Mouse (Mus musculus): Measurements from ENCODE around the gene Fgfr2.

The Fgfr2 gene

GRCm38 (mm10) chr7:132596557-132597250 is 526.4 kb downstream of the Fgfr2 start:
- in situ Hi-C loops (cut with MseI, MboI): no loop called here

GRCm38 (mm10) chr7:132595787-132596186 is 527.4 kb downstream of the Fgfr2 start:
- in situ Hi-C loops (cut with MseI, MboI): no loop called here

GRCm38 (mm10) chr7:132594325-132594724 is 528.8 kb downstream of the Fgfr2 start:
- in situ Hi-C loops (cut with MseI, MboI): no loop called here

- in situ Hi-C loops (cut with MseI, MboI): no loop called here
Observed at GRCm38 (mm10) chr7:132593762-132594161, 529.4 kb downstream of the Fgfr2 start.

GRCm38 (mm10) chr7:132589610-132590009 is 533.5 kb downstream of the Fgfr2 start:
- in situ Hi-C loops (cut with MseI, MboI): no loop called here

GRCm38 (mm10) chr7:132587167-132587566 is 536.0 kb downstream of the Fgfr2 start:
- in situ Hi-C loops (cut with MseI, MboI): no loop called here

GRCm38 (mm10) chr7:132585695-132586491 is 537.3 kb downstream of the Fgfr2 start:
- in situ Hi-C loops (cut with MseI, MboI): no loop called here

GRCm38 (mm10) chr7:132581441-132581840 is 541.7 kb downstream of the Fgfr2 start:
- in situ Hi-C loops (cut with MseI, MboI): no loop called here

- in situ Hi-C loops (cut with MseI, MboI): no loop called here
Observed at GRCm38 (mm10) chr7:132580511-132580910, 542.6 kb downstream of the Fgfr2 start.

- in situ Hi-C loops (cut with MseI, MboI): no loop called here
Observed at GRCm38 (mm10) chr7:132576891-132577290, 546.3 kb downstream of the Fgfr2 start.

- in situ Hi-C loops (cut with MseI, MboI): no loop called here
Observed at GRCm38 (mm10) chr7:132576116-132576650, 547.0 kb downstream of the Fgfr2 start, which contains the start of gene Oat. Gene Oat, minus strand, starts transcription at chr7:132576398.

- in situ Hi-C loops (cut with MseI, MboI): no loop called here
Observed at GRCm38 (mm10) chr7:132575623-132576022, 547.5 kb downstream of the Fgfr2 start.

- in situ Hi-C loops (cut with MseI, MboI): no loop called here
Observed at GRCm38 (mm10) chr7:132574646-132575045, 548.5 kb downstream of the Fgfr2 start.

- in situ Hi-C loops (cut with MseI, MboI): no loop called here
Observed at GRCm38 (mm10) chr7:132573205-132573604, 549.9 kb downstream of the Fgfr2 start.

GRCm38 (mm10) chr7:132572738-132573137 is 550.4 kb downstream of the Fgfr2 start:
- in situ Hi-C loops (cut with MseI, MboI): no loop called here

- in situ Hi-C loops (cut with MseI, MboI): no loop called here
Observed at GRCm38 (mm10) chr7:132571481-132571880, 551.7 kb downstream of the Fgfr2 start.

GRCm38 (mm10) chr7:132570071-132570470 is 553.1 kb downstream of the Fgfr2 start:
- in situ Hi-C loops (cut with MseI, MboI): no loop called here

GRCm38 (mm10) chr7:132568817-132569216 is 554.3 kb downstream of the Fgfr2 start:
- in situ Hi-C loops (cut with MseI, MboI): no loop called here

- in situ Hi-C loops (cut with MseI, MboI): no loop called here
Observed at GRCm38 (mm10) chr7:132565831-132566230, 557.3 kb downstream of the Fgfr2 start.

GRCm38 (mm10) chr7:132559138-132559766 is 563.9 kb downstream of the Fgfr2 start:
- in situ Hi-C loops (cut with MseI, MboI): no loop called here

GRCm38 (mm10) chr7:132558141-132558736 is 564.9 kb downstream of the Fgfr2 start:
- in situ Hi-C loops (cut with MseI, MboI): no loop called here

GRCm38 (mm10) chr7:132556575-132556974 is 566.6 kb downstream of the Fgfr2 start:
- in situ Hi-C loops (cut with MseI, MboI): no loop called here

Measured in mouse trophoblast stem cell (cell line).